Mouse (Mus musculus) liver, embryonic 16.5 days (tissue): ENCODE results near the gene Pld1. TPM values are rescaled to one million over a fixed set of nuclear protein-coding genes. Genes with fewer than 3 reads are reported as not detected.

Source experiments
- ATAC-seq: fragments of 200-750 bp; cut with Nextera tagmentation; 2 replicates; pipeline ENCODE4 v1.8.0; 2017; ENCODE audit warnings: low read depth, mild to moderate bottlenecking, moderate number of reproducible peaks, moderate library complexity
- H3K27ac ChIP-seq: fragments of 300-500 bp; sonication (generic); 2 replicates; pipeline ENCODE4 v1.5.1; 2014; ENCODE audit warnings: mild to moderate bottlenecking, low read length
- H3K27me3 ChIP-seq: fragments of 300-500 bp; sonication (generic); 2 replicates; pipeline ENCODE4 v1.6.1; 2014; ENCODE audit warnings: low read depth, low read length, mixed read lengths; ENCODE audit not compliant: control insufficient read depth, insufficient read depth
- H3K36me3 ChIP-seq: fragments of 300-500 bp; sonication (generic); 2 replicates; pipeline ENCODE4 v1.6.1; 2014; ENCODE audit warnings: mild to moderate bottlenecking; ENCODE audit not compliant: control insufficient read depth, insufficient read depth
- H3K4me1 ChIP-seq: fragments of 300-500 bp; sonication (generic); 2 replicates; pipeline ENCODE4 v1.6.1; 2014; ENCODE audit warnings: low read depth, low read length, mixed read lengths; ENCODE audit not compliant: control insufficient read depth
- H3K4me2 ChIP-seq: fragments of 300-500 bp; sonication (generic); 2 replicates; pipeline ENCODE4 v1.6.1; 2014; ENCODE audit warnings: low read depth, low read length, mixed read lengths
- H3K4me3 ChIP-seq: fragments of 300-500 bp; sonication (generic); 2 replicates; pipeline ENCODE4 v1.5.1; 2014; ENCODE audit warnings: low read depth, mild to moderate bottlenecking, low read length
- H3K9ac ChIP-seq: fragments of 300-500 bp; sonication (generic); 2 replicates; pipeline ENCODE4 v1.6.1; 2014; ENCODE audit warnings: low read depth, low read length
- H3K9me3 ChIP-seq: fragments of 300-500 bp; sonication (generic); replicated peaks from 2 replicates; pipeline ENCODE4 v1.6.1; 2016; ENCODE audit warnings: low read length; ENCODE audit not compliant: control insufficient read depth
- WGBS: fragments of 180-500 bp; shearing (Covaris S2); extraction: QIAGEN DNeasy Blood & Tissue Kit; methylation state at CpG from one replicate; pipeline ENCODE4 v1.1.7; 2014; ENCODE audit not compliant: insufficient replicate concordance; 5-methylcytosine and 5-hydroxymethylcytosine counted together
- polyA plus RNA-seq: library from polyadenylated mRNA; unstranded; fragments of >200 nt; fragmentation: Nextera tagmentation; extraction: Ambion mirVana; gene quantifications from 2 replicates; pipeline ENCODE4 v1.2.1, GENCODE M21; 2015

Pld1 gene
- polyA plus RNA-seq, 1 experiment from 2014 or later: 6.8 TPM

GRCm38 (mm10) chr3:28081012-28081411 is 142.5 kb downstream of the Pld1 start:
- Histone ChIP-seq H3K4me1 (no peaks in the 10 kb centered on the region), H3K36me3 (peaks cover 6% of the 10 kb centered on the region; the same call in 1 of the 2 replicates)

GRCm38 (mm10) chr3:28083218-28083617 is 144.7 kb downstream of the Pld1 start:
- H3K9me3 ChIP-seq: no peaks in the 10 kb centered on the region
- ATAC-seq: no peak
- WGBS: 56% methylated on average over 3 of the region's 3 CpGs

More at GRCm38 (mm10) chr3:28081012-28081411, 142.5 kb downstream of the Pld1 start:
- Histone ChIP-seq H3K27ac (no peak overlapping the region), H3K27me3 (no peaks in the 10 kb centered on the region), H3K4me2 (no peak overlapping the region), H3K9ac (no peak overlapping the region), H3K4me3 (no peak overlapping the region), H3K9me3 (no peaks in the 10 kb centered on the region)
- WGBS: 18% methylated on average over 6 of the region's 6 CpGs
- no peak for ATAC-seq

DNA sequence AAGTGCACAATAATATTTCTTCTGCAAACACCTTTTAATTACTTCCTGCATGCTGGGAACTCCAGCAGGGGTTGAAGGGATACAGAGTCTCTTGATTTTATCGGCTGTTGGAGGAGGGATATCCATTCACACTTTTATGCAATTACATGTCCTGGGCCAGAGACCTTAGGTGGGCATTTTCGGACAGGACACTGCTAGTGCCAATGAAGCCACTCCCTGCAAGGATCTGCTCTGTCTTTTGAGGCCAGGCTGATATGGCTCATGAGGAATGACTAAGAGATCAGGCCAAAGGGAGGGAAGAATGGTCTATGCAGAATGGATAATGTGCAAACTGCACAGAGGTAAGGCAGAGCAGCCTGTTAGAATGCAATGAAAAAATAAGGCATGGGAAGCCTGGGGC is 145.8 kb downstream of the Pld1 start:
- Histone ChIP-seq H3K4me2 (no peak overlapping the region), H3K9ac (no peak overlapping the region), H3K4me3 (no peak overlapping the region), H3K27ac (no peak overlapping the region), H3K9me3 (no peaks in the 10 kb centered on the region), H3K4me1 (no peaks in the 10 kb centered on the region), H3K36me3 (no peaks in the 10 kb centered on the region), H3K27me3 (no peaks in the 10 kb centered on the region)
- no peak for ATAC-seq
- WGBS: 50% methylated on average over 2 of the region's 2 CpGs

More at GRCm38 (mm10) chr3:28083218-28083617, 144.7 kb downstream of the Pld1 start:
- Histone ChIP-seq H3K36me3 (no peaks in the 10 kb centered on the region), H3K9ac (no peak overlapping the region), H3K27ac (no peak overlapping the region), H3K4me2 (no peak overlapping the region), H3K27me3 (no peaks in the 10 kb centered on the region), H3K4me3 (no peak overlapping the region), H3K4me1 (no peaks in the 10 kb centered on the region)

DNA sequence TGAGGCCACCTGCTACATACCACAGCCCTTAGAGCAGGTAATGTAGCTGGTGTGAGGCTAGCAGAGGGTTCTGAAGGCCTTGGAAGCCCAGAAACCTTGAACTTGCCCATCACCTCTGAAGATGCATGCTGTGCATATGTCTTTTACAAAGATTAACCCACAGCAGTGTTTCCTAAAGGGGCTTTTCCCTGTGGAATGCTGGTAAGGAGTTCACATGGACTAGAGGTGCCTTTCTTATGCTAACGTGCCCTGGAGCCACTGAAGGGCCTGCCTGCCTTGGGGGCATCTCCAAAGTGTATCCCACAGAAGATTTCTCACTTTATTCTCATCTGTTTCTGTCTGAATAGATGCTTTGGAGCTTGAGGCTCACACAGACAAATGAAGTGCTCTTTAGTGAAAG is 152.8 kb downstream of the Pld1 start:
- H3K4me3 ChIP-seq: no peak overlapping the region
- no peaks in the 10 kb centered on the region for H3K9me3 ChIP-seq
- H3K4me2 ChIP-seq: no peak overlapping the region
- H3K9ac ChIP-seq: no peak overlapping the region
- H3K36me3 ChIP-seq: no peaks in the 10 kb centered on the region
- 50% methylated on average over 1 of the region's 1 CpGs for WGBS
- no peaks in the 10 kb centered on the region for H3K27me3 ChIP-seq
- no peaks in the 10 kb centered on the region for H3K4me1 ChIP-seq
- no peak for ATAC-seq
- H3K27ac ChIP-seq: no peak overlapping the region

DNA sequence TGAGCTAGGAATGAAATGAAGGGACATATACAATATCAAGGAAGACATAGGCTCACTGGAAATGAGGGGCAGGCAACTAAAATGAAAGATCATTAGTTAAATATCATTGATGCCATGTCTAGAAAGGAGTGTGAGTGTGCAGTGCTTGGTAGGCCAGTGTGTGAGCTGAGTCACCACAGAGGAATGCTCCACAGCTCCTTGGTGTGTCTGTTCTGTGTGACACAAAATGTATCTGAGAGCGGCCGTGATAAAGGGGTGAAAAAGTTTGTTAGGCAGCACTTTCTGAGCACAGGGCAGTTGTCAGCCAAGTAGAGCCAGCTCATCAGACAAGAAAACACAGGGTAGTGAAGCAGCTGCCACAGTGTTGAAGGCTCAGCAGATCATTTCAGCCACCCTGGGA is 153.2 kb downstream of the Pld1 start:
- 54% methylated on average over 2 of the region's 2 CpGs for WGBS
- no peaks in the 10 kb centered on the region for H3K9me3 ChIP-seq

GRCm38 (mm10) chr3:28093684-28094302 is 155.3 kb downstream of the Pld1 start:
- no peaks in the 10 kb centered on the region for H3K9me3 ChIP-seq
- no peaks in the 10 kb centered on the region for H3K4me1 ChIP-seq
- no peaks in the 10 kb centered on the region for H3K27me3 ChIP-seq
- H3K4me3 ChIP-seq: no peak overlapping the region
- no peak for ATAC-seq
- H3K9ac ChIP-seq: no peak overlapping the region
- no peak overlapping the region for H3K4me2 ChIP-seq
- WGBS: 66% methylated on average over 9 of the region's 9 CpGs
- no peak overlapping the region for H3K27ac ChIP-seq
- H3K36me3 ChIP-seq: no peaks in the 10 kb centered on the region; the same call in 1 of the 2 replicates

More for the DNA sequence above, 153.2 kb downstream of the Pld1 start:
- H3K27me3 ChIP-seq: no peaks in the 10 kb centered on the region
- H3K9ac ChIP-seq: no peak overlapping the region
- no peak overlapping the region for H3K4me3 ChIP-seq
- no peak overlapping the region for H3K27ac ChIP-seq
- ATAC-seq: no peak
- H3K4me2 ChIP-seq: no peak overlapping the region
- H3K4me1 ChIP-seq: no peaks in the 10 kb centered on the region
- no peaks in the 10 kb centered on the region for H3K36me3 ChIP-seq

- 73% methylated on average over 9 of the region's 9 CpGs for WGBS
- no peak for ATAC-seq
- no peaks in the 10 kb centered on the region for H3K9me3 ChIP-seq
These were observed 157.0 kb downstream of the Pld1 start for GRCm38 (mm10) chr3:28095451-28095850.

GRCm38 (mm10) chr3:28099175-28099574 is 160.7 kb downstream of the Pld1 start:
- no peak for ATAC-seq
- 60% methylated on average over 6 of the region's 9 CpGs for whole genome bisulfite sequencing
- no peaks in the 10 kb centered on the region for H3K9me3 ChIP-seq
- no peak overlapping the region for H3K27ac ChIP-seq
- H3K36me3 ChIP-seq: no peaks in the 10 kb centered on the region; the same call in 1 of the 2 replicates
- no peak overlapping the region for H3K4me2 ChIP-seq
- H3K4me1 ChIP-seq: no peaks in the 10 kb centered on the region
- H3K9ac ChIP-seq: no peak overlapping the region
- H3K4me3 ChIP-seq: no peak overlapping the region
- H3K27me3 ChIP-seq: no peaks in the 10 kb centered on the region

More at GRCm38 (mm10) chr3:28095451-28095850, 157.0 kb downstream of the Pld1 start:
- Histone ChIP-seq H3K9ac (no peak overlapping the region), H3K36me3 (no peaks in the 10 kb centered on the region; the same call in 1 of the 2 replicates), H3K27me3 (no peaks in the 10 kb centered on the region), H3K4me1 (no peaks in the 10 kb centered on the region), H3K4me3 (no peak overlapping the region), H3K27ac (no peak overlapping the region), H3K4me2 (no peak overlapping the region)

- WGBS: 47% methylated on average over 1 of the region's 1 CpGs
- no peak overlapping the region for H3K27ac ChIP-seq
- H3K9ac ChIP-seq: no peak overlapping the region
- H3K9me3 ChIP-seq: no peaks in the 10 kb centered on the region
- H3K4me3 ChIP-seq: no peak overlapping the region
- no peaks in the 10 kb centered on the region for H3K36me3 ChIP-seq
- H3K4me1 ChIP-seq: no peaks in the 10 kb centered on the region
- H3K4me2 ChIP-seq: no peak overlapping the region
- H3K27me3 ChIP-seq: no peaks in the 10 kb centered on the region
- ATAC-seq: no peak
These were observed 166.5 kb downstream of the Pld1 start for GRCm38 (mm10) chr3:28104992-28105391.
